Mouse (Mus musculus): ENCODE measurements around the gene Slc5a8. TPM values are rescaled to one million over a fixed set of nuclear protein-coding genes. Genes with fewer than 3 reads are reported as not detected.

The Slc5a8 gene
- polyA plus RNA-seq, 1 experiment from 2014 or later = 0.05 TPM

Other genes starting within 250 kb of the Slc5a8 start
- not detected in 2 replicates for gene Spic, start 201.0 kb upstream of the Slc5a8 start, polyA plus RNA-seq (2015; fragmentation: Nextera tagmentation; extraction: Ambion mirVana)
- 226 and 227 TPM in 2 replicates for gene Arl1, start 155.1 kb upstream of the Slc5a8 start, polyA plus RNA-seq (2015; fragmentation: Nextera tagmentation; extraction: Ambion mirVana)
- gene Utp20, start 59.2 kb upstream of the Slc5a8 start, polyA plus RNA-seq (2015; fragmentation: Nextera tagmentation; extraction: Ambion mirVana) = 17.9 and 22.1 TPM in 2 replicates